Mouse (Mus musculus): ENCODE results near the gene Myh1. TPM values are rescaled to one million over a fixed set of nuclear protein-coding genes. Genes with fewer than 3 reads are reported as not detected.

Gene Myh1
- under 1 TPM; 0.35 to 0.89 (median 0.65) TPM for total RNA-seq (2022)

DNA sequence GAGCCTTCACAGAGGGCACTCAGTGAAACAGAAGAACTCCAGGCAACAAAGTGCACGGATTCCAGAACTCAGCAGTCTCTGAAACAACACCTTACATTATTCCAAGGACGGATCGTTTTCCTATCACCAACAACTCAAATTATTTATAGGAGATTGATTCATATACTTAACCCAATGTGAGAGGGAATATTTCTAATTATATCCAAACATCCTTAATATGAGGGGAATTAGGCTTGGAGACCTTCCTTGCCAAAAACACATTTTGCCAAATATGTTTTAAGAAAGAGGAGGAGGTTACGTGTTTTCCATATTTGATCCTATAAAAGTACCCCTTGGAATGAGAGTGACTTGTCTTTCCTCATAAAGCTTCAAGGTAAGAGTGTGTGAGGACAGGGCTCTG is at the start of gene Myh1:
Gene Myh1 (plus strand): TSS at position 301 of the 400 bp plus-strand sequence.
- DNase-seq (ENCODE audit: low spot score in 2 of 2): no peak

DNA sequence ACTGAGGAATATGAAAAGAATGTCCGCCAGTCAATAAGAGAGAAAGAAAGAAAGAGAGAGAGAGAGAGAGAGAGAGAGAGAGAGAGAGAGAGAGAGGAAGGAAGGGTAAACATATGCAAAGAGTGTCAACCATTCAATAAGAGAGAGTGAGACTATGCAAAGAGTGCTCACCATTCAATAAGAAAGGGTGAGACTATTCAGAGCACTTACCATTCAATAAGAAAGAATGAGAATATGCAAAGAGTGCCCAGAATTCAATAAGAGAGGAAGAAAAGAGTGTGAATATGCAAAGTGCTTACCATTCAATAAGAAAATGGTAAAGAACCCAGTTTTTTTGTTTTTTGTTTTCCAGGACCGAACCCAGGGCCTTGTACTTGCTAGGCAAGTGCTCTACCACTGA is 49.6 kb upstream of the Myh1 start:
- DNase-seq (ENCODE audit: low spot score in 2 of 2): no peak

DNA sequence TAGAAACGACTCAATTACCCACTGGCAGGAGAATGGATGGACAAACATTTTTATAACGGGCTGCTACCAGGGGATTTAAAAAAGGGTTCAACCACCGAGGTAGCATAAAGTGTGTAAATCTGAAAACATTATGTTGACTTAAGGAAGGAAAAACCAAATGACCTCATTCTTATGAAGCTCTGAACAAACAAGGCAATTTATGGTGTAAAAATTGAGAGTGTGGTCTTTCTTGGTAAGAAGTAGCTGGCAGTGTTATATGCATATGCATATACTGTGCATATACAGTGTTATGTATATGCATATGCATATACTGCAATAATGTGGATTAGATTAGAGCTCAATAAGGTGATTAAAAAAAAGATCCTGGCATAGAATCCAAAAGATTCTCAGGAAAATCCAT is 48.7 kb upstream of the Myh1 start:
- no peak for DNase-seq (ENCODE audit: low spot score in 2 of 2)

DNA sequence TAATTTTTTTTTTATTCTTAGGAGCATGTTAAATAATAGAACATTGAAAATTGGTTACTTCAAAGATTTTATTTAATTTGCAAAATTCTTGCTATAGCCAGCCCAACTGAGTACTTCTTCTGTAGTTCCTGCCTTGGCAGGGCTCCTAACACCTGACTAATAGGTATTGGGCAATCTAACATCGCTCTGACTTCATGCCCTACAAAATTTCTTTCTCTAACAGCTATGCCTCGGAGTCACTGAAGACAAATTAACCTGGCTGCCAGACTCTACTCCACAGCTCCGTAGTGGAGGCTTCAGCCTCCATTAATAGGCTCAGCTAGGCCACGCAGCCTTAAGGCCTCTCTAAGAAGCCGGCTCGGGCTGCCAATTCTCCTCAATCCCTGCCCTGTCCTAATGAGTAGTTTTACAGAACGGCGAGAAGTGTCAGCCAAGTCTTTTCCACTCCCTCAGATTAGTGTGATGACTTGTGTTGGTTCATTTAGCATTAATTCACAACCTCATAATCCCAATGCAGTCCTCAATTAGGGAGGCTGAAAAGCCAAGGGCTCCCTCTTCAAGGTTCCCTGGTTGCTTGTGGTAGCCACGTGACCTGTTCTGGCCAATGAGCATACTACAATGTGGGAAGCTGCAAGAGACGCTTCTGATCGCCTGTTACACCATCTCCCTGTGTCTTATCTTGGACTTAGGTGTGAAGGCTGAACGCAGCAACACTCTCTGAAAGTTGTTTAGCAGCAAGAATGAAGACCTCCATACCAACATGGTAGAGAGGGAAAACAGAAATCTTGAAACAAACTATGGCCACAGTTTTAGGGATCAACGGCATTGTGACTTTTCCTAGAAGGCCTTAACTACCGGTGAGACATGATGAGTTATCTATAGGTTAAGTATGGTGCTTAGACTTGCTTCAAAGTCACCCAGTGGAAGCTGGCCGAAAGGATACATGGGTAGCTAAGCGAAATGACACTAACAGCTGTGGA is 47.9 kb upstream of the Myh1 start:
- DNase-seq (ENCODE audit: low spot score in 2 of 2): no peak

DNA sequence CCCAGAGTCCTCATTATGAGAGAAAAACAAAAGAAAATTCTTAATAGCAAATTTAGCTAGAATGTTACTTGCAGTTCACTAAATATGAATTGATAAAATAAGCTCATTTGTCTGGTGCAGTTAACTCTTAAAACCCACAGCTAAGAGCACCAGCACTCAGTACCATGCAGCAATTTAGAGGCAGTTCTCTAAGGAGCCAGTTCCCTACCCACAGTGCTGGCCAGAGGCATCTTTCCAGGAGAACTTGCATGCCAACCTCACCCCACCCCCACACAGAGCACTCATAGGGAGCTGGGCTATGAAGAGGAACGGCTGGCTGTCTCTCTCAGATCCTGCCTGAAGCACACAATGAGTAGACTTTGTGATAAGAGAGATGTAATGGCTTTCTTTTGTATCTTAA is 46.7 kb upstream of the Myh1 start:
- DNase-seq (ENCODE audit: low spot score in 2 of 2): peak in 1 of 2 experiments; percentile 72

GRCm38 (mm10) chr11:67153843-67154242 is 46.0 kb upstream of the Myh1 start:
- DNase-seq (ENCODE audit: low spot score in 2 of 2): no peak

DNA sequence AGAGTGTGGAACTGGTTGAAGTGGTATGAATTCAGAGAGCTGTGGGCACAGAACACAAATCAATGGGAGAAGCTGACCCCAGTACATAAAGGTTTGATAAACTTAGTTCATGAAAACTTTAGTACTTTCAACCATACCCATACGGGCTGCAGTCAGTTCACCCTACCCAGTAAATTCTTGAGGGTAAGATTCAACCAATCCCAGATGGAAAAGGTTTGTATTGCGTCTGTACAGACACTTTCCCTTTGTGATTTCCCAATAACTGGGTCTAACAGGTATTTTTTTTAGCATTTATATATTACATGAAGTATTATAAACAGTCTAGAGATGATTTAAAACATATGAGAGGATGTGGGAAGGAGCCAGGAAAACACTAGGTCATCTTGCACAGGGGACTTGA is 44.2 kb upstream of the Myh1 start:
- no peak for DNase-seq (ENCODE audit: low spot score in 2 of 2)

DNA sequence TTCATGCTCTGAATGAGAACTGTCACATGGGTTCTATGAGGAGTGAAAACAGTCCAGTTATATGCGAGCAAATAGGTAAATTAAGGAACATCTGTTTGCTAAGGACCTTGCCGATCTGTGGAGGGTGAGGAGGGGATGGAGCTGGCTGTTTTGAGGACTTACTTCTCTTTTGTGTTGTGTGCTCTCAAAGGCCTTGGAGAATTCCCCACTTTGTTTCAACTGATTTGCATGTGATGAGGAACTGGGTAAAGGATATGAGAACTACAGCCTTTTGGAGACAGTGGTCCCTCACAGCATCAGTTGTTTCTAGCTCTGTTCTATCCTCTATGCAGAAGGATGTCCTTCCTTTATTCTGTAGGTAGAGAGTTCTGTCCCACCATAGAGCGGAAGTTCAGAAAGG is 39.7 kb upstream of the Myh1 start:
- no peak for DNase-seq (ENCODE audit: low spot score in 2 of 2)

DNA sequence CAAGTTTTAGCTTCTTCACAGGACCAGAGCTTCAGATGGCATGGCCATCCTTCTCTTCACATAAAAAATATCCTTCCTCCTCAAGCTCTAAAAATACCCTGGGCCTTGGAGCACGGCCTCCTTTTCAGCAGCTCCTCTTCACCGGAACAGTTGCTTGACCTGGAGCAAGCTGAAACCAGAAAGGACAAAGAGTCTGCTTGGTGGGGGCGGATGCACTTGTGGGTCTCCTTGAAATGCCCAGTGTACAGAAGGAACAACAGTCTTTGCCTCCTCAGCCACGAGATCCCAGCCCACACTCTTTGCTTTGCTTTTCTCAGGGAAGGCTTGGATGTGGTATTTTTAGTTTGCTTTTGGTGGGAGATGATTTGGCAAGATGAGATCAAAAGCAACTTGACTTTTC is 36.2 kb upstream of the Myh1 start:
- peak; percentile 18 to 54 for DNase-seq (ENCODE audit: low spot score in 2 of 2)

DNA sequence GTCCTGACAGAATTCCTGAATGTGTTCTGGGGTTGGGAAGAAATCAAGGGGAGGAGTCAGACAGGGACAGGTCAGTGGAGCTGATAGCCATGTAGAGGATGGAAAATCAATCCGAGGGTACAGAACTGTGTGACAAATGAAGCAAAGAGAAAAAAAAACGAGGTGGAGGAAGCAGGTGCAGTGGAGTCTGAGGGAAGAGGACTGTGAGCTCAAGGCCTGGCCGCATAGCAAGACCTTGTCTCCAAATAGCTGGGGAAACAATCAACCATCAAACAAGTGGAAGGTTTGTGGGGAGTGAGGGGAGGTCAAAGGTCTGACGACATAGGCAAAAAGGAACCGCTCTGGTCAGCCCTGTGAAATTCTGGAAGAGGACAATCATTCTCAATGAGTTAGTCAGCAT is 35.0 kb upstream of the Myh1 start:
- no peak for DNase-seq (ENCODE audit: low spot score in 2 of 2)

DNA sequence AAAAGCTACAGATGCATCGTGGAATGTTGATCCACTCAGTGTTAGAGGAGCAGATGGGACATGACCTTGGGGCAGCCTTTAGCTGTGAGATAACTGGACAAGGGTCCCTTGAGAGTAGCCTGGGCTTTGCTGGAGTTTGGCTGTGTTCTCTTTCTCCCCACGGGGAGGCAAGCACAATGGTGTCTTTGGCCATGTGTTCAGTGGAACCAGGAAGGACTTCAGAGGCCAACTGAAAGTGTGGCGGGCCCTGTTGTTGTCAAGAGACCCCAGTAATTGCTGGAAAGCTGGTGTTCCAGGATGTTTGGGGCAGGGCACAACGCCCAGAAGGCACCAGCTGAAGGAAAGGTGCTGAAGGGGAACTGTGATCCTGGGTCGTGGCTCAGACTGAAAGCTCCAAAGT is 30.6 kb upstream of the Myh1 start:
- DNase-seq (ENCODE audit: low spot score in 2 of 2): no peak

DNA sequence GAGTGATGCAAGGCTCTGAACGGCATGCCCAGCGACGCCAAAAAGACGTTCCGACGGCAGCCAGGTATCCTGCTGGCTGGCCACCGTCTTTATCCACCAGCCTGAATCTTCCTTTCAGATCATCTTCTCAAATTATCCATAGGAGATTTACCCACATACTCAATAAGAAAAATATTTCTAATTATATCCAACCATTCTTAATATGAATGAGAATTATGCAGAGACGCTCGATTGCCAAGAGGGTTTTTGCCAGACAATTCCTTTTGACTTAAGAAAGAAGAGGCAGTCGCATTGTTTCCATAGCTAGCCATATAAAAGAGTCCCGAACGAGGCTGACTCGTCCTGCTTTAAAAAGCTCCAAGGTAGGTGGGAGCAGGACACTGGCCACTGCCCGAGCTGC is 29.1 kb upstream of the Myh1 start, which contains the start of gene Myh2:
Gene Myh2 (plus strand): TSS at position 301 of the 400 bp plus-strand sequence.
- no peak for DNase-seq (ENCODE audit: low spot score in 2 of 2)

GRCm38 (mm10) chr11:67172439-67172838 is 27.4 kb upstream of the Myh1 start:
- no peak for DNase-seq (ENCODE audit: low spot score in 2 of 2)

- no peak for DNase-seq (ENCODE audit: low spot score in 2 of 2)
These were observed 23.5 kb upstream of the Myh1 start for GRCm38 (mm10) chr11:67176376-67176775.

DNA sequence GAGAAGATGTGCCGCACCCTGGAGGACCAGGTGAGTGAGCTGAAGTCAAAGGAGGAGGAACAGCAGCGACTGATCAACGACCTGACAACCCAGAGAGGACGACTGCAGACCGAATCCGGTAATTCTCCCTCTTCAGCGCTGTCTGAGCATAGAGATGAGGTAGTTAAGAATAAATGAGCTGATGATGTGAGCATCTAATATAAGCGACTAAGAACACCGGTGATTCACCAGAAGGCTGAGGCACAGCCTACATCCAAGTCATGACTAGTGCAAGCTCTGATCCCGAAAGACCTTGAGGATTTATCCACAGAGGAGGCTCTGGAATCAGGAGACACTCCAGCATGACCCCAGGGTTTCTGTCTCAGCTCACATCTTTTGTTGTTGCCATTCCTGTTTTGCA is 9.5 kb upstream of the Myh1 start:
- DNase-seq (ENCODE audit: low spot score in 2 of 2): no peak

DNA sequence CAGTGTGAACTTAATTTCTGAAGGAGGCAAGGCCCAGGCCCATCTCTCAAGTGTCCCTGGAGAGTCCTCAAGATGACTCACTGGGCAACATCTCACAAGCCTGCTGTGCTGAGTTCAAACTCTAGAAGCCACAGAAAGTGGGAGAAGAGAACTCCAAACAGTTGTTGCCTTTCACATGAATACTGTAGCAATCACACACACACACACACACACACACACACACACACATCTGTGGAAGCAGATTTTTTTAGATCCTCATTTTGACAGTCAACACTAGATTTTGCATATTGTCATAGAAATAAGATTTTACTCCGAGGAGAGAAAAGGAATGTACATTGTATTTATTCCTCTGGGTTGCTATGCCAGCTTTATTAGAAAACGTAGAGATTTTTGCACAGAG is 9.0 kb upstream of the Myh1 start:
- no peak for DNase-seq (ENCODE audit: low spot score in 2 of 2)

GRCm38 (mm10) chr11:67191496-67191895 is 8.4 kb upstream of the Myh1 start:
- DNase-seq (ENCODE audit: low spot score in 2 of 2): no peak

- no peak for DNase-seq (ENCODE audit: low spot score in 2 of 2)
These were observed 531 bp upstream of the Myh1 start for GRCm38 (mm10) chr11:67199321-67199720.

GRCm38 (mm10) chr11:67204766-67205165 is 4.9 kb downstream of the Myh1 start:
- no peak for DNase-seq (ENCODE audit: low spot score in 2 of 2)

- DNase-seq (ENCODE audit: low spot score in 2 of 2): peak in 1 of 2 experiments; percentile 38
These were observed 22.0 kb downstream of the Myh1 start for GRCm38 (mm10) chr11:67221803-67222202.

- no peak for DNase-seq (ENCODE audit: low spot score in 2 of 2)
These were observed 24.6 kb downstream of the Myh1 start for GRCm38 (mm10) chr11:67224466-67224865.

DNA sequence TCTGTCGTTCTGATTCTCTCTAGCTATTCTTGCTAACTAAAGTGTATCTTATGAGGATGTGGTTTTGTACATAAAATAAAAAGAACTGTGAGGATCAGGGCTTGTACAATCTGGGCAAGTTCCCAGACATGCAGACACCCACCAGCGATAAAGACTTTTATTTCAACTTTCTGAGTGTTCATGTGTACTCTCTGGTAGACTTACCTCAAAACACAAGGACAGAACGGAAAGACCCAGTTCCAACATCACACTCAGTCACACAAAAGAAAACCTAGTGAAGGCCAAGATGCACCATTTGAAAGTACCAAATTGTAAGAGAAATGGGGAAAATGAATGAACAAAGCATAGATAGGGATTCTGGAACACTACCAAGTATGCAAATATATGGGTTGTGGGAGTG is 28.9 kb downstream of the Myh1 start:
- DNase-seq (ENCODE audit: low spot score in 2 of 2): no peak

DNA sequence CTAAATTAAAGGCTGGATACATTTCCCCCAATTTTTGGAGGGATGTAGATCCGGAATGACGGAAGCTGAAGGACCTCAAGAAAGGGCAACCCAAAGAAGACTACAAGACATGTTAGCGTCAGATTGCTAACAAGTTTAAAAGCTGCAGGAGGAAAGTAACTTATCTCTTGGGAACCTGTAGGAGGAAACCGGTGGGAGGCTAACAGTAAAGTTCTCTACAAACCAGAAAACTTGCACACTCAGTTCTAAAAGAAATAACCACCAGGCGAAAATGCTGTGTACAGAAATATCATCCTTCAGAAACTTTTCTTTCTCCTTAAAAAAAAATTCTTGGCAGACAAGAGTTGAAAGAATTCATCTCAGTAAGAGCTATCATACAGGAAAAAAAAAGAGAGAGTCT is 29.3 kb downstream of the Myh1 start:
- peak in 1 of 2 experiments; percentile 28 for DNase-seq (ENCODE audit: low spot score in 2 of 2)

All from left cerebral cortex, adult 8-10 months (tissue).